12 mouse cellular contexts compared by ENCODE assay signal in genomic region chr11:106770195-106770974, GRCm38 (mm10). TPM values are rescaled to one million over a fixed set of nuclear protein-coding genes. Genes with fewer than 3 reads are reported as not detected.
DNase-seq lines count a peak whose midpoint lies in the region; ATAC-seq lines count a peak whose summit lies in the region.
"Had no signal": no experiment of that assay in that cellular context is flagged by ENCODE, and none has a peak within 500 bp of the region (broad histone marks: within the 10 kb centered on the region; RNA-seq: fewer than 3 reads in every experiment).

No protein-coding gene starts in this region.

- no peak overlapping the region for H3K27ac ChIP-seq in midbrain, embryonic 14.5 days (replicated peaks; ENCODE audit: low read depth, low read length)
- H3K27ac ChIP-seq in midbrain, embryonic 13.5 days, result no peak overlapping the region
- H3K27ac ChIP-seq: limb, embryonic 12.5 days; neural tube, embryonic 13.5 days had no signal

- H3K9me3 ChIP-seq in midbrain, embryonic 14.5 days (ENCODE audit: control insufficient read depth, low read length), result no peaks in the 10 kb centered on the region
- 0 out of 2 replicates have a peak, but pooled peaks cover 4% of the 10 kb centered on the region for H3K9me3 ChIP-seq in midbrain, embryonic 13.5 days
- H3K9me3 ChIP-seq: neural tube, embryonic 13.5 days had no signal

- peak; percentile 31 to 44 for DNase-seq in cerebellum, postnatal 10 days
- no peak for DNase-seq in cerebellum, postnatal 4 days (ENCODE audit: low spot score in 2 of 2)
- peak; percentile 42 for DNase-seq in midbrain, embryonic 14.5 days
- DNase-seq in splenic B cell, adult 2 months (ENCODE audit: low read depth, low spot score), result peak; percentile 80
- no peak for DNase-seq in frontal cortex, postnatal 25 days (ENCODE audit: low spot score in 2 of 2)
- no peak for DNase-seq in lung, postnatal 25 days (ENCODE audit: low spot score)
- DNase-seq: cerebellum, adult 9-10 months; heart, adult 18-20 months had no signal

- no peak for ATAC-seq in midbrain, embryonic 14.5 days (ENCODE audit: low FRiP score, low TSS enrichment)
- no peak for ATAC-seq in midbrain, embryonic 13.5 days
- ATAC-seq in granulocyte monocyte progenitor cell, adult 5-6 weeks (replicated peaks; ENCODE audit: poor library complexity, severe bottlenecking), result peak; percentile 45

- peaks cover 81% of the 10 kb centered on the region for H3K36me3 ChIP-seq in midbrain, embryonic 14.5 days (ENCODE audit: control insufficient read depth, insufficient read depth, low read length)
- peaks cover 88% of the 10 kb centered on the region for H3K36me3 ChIP-seq in midbrain, embryonic 13.5 days
- H3K36me3 ChIP-seq in splenic B cell, adult 2 months (ENCODE audit: control insufficient read depth, insufficient read depth, low read length, poor library complexity, severe bottlenecking), result peaks cover 35% of the 10 kb centered on the region

- no peaks in the 10 kb centered on the region for H3K4me1 ChIP-seq in midbrain, embryonic 14.5 days (ENCODE audit: control insufficient read depth, insufficient read depth, low read length)
- no peaks in the 10 kb centered on the region for H3K4me1 ChIP-seq in midbrain, embryonic 13.5 days (replicated peaks)
- H3K4me1 ChIP-seq: limb, embryonic 12.5 days; neural tube, embryonic 13.5 days had no signal

- 97% methylated on average over 9 of the region's 9 CpGs for WGBS in midbrain, embryonic 14.5 days
- WGBS in midbrain, embryonic 13.5 days, result 97% methylated on average over 9 of the region's 9 CpGs

- H3K4me2 ChIP-seq in midbrain, embryonic 14.5 days (ENCODE audit: low read length), result no peak overlapping the region
- no peak overlapping the region for H3K4me2 ChIP-seq in midbrain, embryonic 13.5 days (replicated peaks)
- H3K4me2 ChIP-seq: limb, embryonic 12.5 days; neural tube, embryonic 13.5 days had no signal

- no peak overlapping the region for H3K9ac ChIP-seq in midbrain, embryonic 14.5 days (replicated peaks; ENCODE audit: low read length)
- H3K9ac ChIP-seq in midbrain, embryonic 13.5 days (replicated peaks), result no peak overlapping the region
- H3K9ac ChIP-seq: limb, embryonic 12.5 days; neural tube, embryonic 13.5 days had no signal

- no peak overlapping the region for H3K4me3 ChIP-seq in midbrain, embryonic 14.5 days (replicated peaks; ENCODE audit: low read depth, low read length)
- H3K4me3 ChIP-seq in midbrain, embryonic 13.5 days (replicated peaks), result no peak overlapping the region
- H3K4me3 ChIP-seq: limb, embryonic 12.5 days; neural tube, embryonic 13.5 days had no signal

- H3K27me3 ChIP-seq in midbrain, embryonic 14.5 days (ENCODE audit: control insufficient read depth, insufficient read depth, low read length), result no peaks in the 10 kb centered on the region
- H3K27me3 ChIP-seq in midbrain, embryonic 13.5 days, result no peaks in the 10 kb centered on the region
- H3K27me3 ChIP-seq in splenic B cell, adult 2 months (ENCODE audit: control insufficient read depth, insufficient read depth, low read length, poor library complexity, severe bottlenecking), result no peaks in the 10 kb centered on the region
- H3K27me3 ChIP-seq: limb, embryonic 12.5 days; neural tube, embryonic 13.5 days had no signal

RNA-seq across cellular contexts. Expression of gene Polg2, which starts 9.0 kb away (rescaled TPM):
- 9.4 and 9.5 TPM in 2 replicates for polyA plus RNA-seq in midbrain, embryonic 14.5 days (2014; fragmentation: Nextera tagmentation; extraction: Ambion mirVana)
- 10.0 and 10.7 TPM in 2 replicates for polyA plus RNA-seq in midbrain, embryonic 13.5 days (2015; fragmentation: Nextera tagmentation; extraction: Ambion mirVana)
- 11.0 and 27.3 TPM in 2 replicates for total RNA-seq in granulocyte monocyte progenitor cell, adult 5-6 weeks (2014; fragmentation: Nextera tagmentation)
- total RNA-seq in granulocyte monocyte progenitor cell, adult 5-6 weeks (2017), result 13.0 and 18.4 TPM in 2 replicates

RNA-seq across cellular contexts. Expression of gene Ddx5, which starts 18.6 kb away (rescaled TPM):
- polyA plus RNA-seq in midbrain, embryonic 14.5 days (2014; fragmentation: Nextera tagmentation; extraction: Ambion mirVana), result 470 and 537 TPM in 2 replicates
- polyA plus RNA-seq in midbrain, embryonic 13.5 days (2015; fragmentation: Nextera tagmentation; extraction: Ambion mirVana), result 487 and 502 TPM in 2 replicates
- 653 and 662 TPM in 2 replicates for total RNA-seq in granulocyte monocyte progenitor cell, adult 5-6 weeks (2014; fragmentation: Nextera tagmentation)
- total RNA-seq in granulocyte monocyte progenitor cell, adult 5-6 weeks (2017), result 1,291 and 1,523 TPM in 2 replicates

RNA-seq across cellular contexts. Expression of gene Cep95, which starts 18.7 kb away (rescaled TPM):
- polyA plus RNA-seq in midbrain, embryonic 14.5 days (2014; fragmentation: Nextera tagmentation; extraction: Ambion mirVana), result 13.9 and 14.4 TPM in 2 replicates
- polyA plus RNA-seq in midbrain, embryonic 13.5 days (2015; fragmentation: Nextera tagmentation; extraction: Ambion mirVana), result 20.2 and 20.4 TPM in 2 replicates
- 16.4 and 37.4 TPM in 2 replicates for total RNA-seq in granulocyte monocyte progenitor cell, adult 5-6 weeks (2014; fragmentation: Nextera tagmentation)
- total RNA-seq in granulocyte monocyte progenitor cell, adult 5-6 weeks (2017), result 18.3 and 19.9 TPM in 2 replicates

RNA-seq across cellular contexts. Expression of gene Milr1, which starts 19.4 kb away (rescaled TPM):
- polyA plus RNA-seq in midbrain, embryonic 14.5 days (2014; fragmentation: Nextera tagmentation; extraction: Ambion mirVana), result 0.20 and 1.4 TPM in 2 replicates
- 0.97 and 1.2 TPM in 2 replicates for polyA plus RNA-seq in midbrain, embryonic 13.5 days (2015; fragmentation: Nextera tagmentation; extraction: Ambion mirVana)
- 50.5 and 64.3 TPM in 2 replicates for total RNA-seq in granulocyte monocyte progenitor cell, adult 5-6 weeks (2014; fragmentation: Nextera tagmentation)
- 72.3 and 85.6 TPM in 2 replicates for total RNA-seq in granulocyte monocyte progenitor cell, adult 5-6 weeks (2017)

RNA-seq across cellular contexts. Expression of gene Pecam1, which starts 20.0 kb away (rescaled TPM):
- polyA plus RNA-seq in midbrain, embryonic 14.5 days (2014; fragmentation: Nextera tagmentation; extraction: Ambion mirVana), result 9.7 and 14.8 TPM in 2 replicates
- polyA plus RNA-seq in midbrain, embryonic 13.5 days (2015; fragmentation: Nextera tagmentation; extraction: Ambion mirVana), result 14.1 and 15.8 TPM in 2 replicates
- 69.6 and 75.1 TPM in 2 replicates for total RNA-seq in granulocyte monocyte progenitor cell, adult 5-6 weeks (2014; fragmentation: Nextera tagmentation)
- 46.1 and 46.6 TPM in 2 replicates for total RNA-seq in granulocyte monocyte progenitor cell, adult 5-6 weeks (2017)

Comparison
In these comparisons a context has a peak if more than half of its experiments do, and no peak if none do; other contexts are left out.
1. DNase-seq: peak in cerebellum, postnatal 10 days (2 of 2), midbrain, embryonic 14.5 days (single experiment) and splenic B cell, adult 2 months (single experiment); none in cerebellum, postnatal 4 days (0 of 2), frontal cortex, postnatal 25 days (0 of 2) and lung, postnatal 25 days (single experiment).